Mouse (Mus musculus): Measurements from ENCODE around the gene Nfyc. TPM values are rescaled to one million over a fixed set of nuclear protein-coding genes. Genes with fewer than 3 reads are reported as not detected.

Nfyc gene
- polyA plus RNA-seq, 1 experiment from 2014 or later = 98.2 TPM

GRCm38 (mm10) chr4:120799680-120800166 lies 31.6 kb downstream of the Nfyc start:
- Histone ChIP-seq H3K9ac (no peak overlapping the region), H3K36me3 (ENCODE audit: poor library complexity, severe bottlenecking) (no peaks in the 10 kb centered on the region), H3K4me1 (peaks cover 5% of the 10 kb centered on the region; the same call in 1 of the 2 replicates), H3K4me2 (no peak overlapping the region), H3K27me3 (no peaks in the 10 kb centered on the region), H3K4me3 (no peak overlapping the region), H3K9me3 (replicated peaks) (no peaks in the 10 kb centered on the region), H3K27ac (no peak overlapping the region)
- 27% methylated on average over 2 of the region's 2 CpGs for WGBS
- ATAC-seq = no peak

GRCm38 (mm10) chr4:120797985-120798725 lies 33.2 kb downstream of the Nfyc start:
- no peaks in the 10 kb centered on the region for H3K36me3 ChIP-seq (ENCODE audit: poor library complexity, severe bottlenecking)
- peaks cover 8% of the 10 kb centered on the region; the same call in 1 of the 2 replicates for H3K4me1 ChIP-seq
- ATAC-seq = no peak
- no peak overlapping the region for H3K9ac ChIP-seq
- no peaks in the 10 kb centered on the region for H3K27me3 ChIP-seq
- no peak overlapping the region for H3K4me3 ChIP-seq
- H3K4me2 ChIP-seq = no peak overlapping the region
- no peaks in the 10 kb centered on the region for H3K9me3 ChIP-seq (replicated peaks)
- WGBS = 92% methylated on average over 5 of the region's 5 CpGs
- H3K27ac ChIP-seq = no peak overlapping the region

GRCm38 (mm10) chr4:120796687-120797086 lies 34.7 kb downstream of the Nfyc start:
- no peak overlapping the region for H3K27ac ChIP-seq
- no peaks in the 10 kb centered on the region for H3K36me3 ChIP-seq (ENCODE audit: poor library complexity, severe bottlenecking)
- H3K4me3 ChIP-seq = no peak overlapping the region
- H3K27me3 ChIP-seq = no peaks in the 10 kb centered on the region
- no peak overlapping the region for H3K4me2 ChIP-seq
- H3K4me1 ChIP-seq = peaks cover 13% of the 10 kb centered on the region; the same call in 1 of the 2 replicates
- WGBS = 89% methylated on average over 2 of the region's 2 CpGs
- no peak for ATAC-seq
- H3K9ac ChIP-seq = no peak overlapping the region
- H3K9me3 ChIP-seq (replicated peaks) = no peaks in the 10 kb centered on the region

- WGBS = 100% methylated on average over 1 of the region's 1 CpGs
- peaks cover 13% of the 10 kb centered on the region; the same call in 1 of the 2 replicates for H3K4me1 ChIP-seq
- no peak for ATAC-seq
- H3K4me2 ChIP-seq = no peak overlapping the region
- H3K9ac ChIP-seq = no peak overlapping the region
- no peaks in the 10 kb centered on the region for H3K27me3 ChIP-seq
- H3K27ac ChIP-seq = no peak overlapping the region
- H3K36me3 ChIP-seq (ENCODE audit: poor library complexity, severe bottlenecking) = peaks cover under 1% of the 10 kb centered on the region; the same call in 1 of the 2 replicates
- H3K4me3 ChIP-seq = no peak overlapping the region
- no peaks in the 10 kb centered on the region for H3K9me3 ChIP-seq (replicated peaks)
These were observed 35.7 kb downstream of the Nfyc start for GRCm38 (mm10) chr4:120795646-120796045.

GRCm38 (mm10) chr4:120792918-120793317 lies 38.5 kb downstream of the Nfyc start:
- WGBS = 80% methylated on average over 2 of the region's 2 CpGs
- Histone ChIP-seq H3K4me1 (peaks cover 8% of the 10 kb centered on the region; the same call in 1 of the 2 replicates), H3K27me3 (no peaks in the 10 kb centered on the region), H3K36me3 (ENCODE audit: poor library complexity, severe bottlenecking) (peaks cover 27% of the 10 kb centered on the region), H3K4me3 (no peak overlapping the region), H3K9me3 (replicated peaks) (no peaks in the 10 kb centered on the region), H3K9ac (no peak overlapping the region), H3K27ac (no peak overlapping the region), H3K4me2 (no peak overlapping the region)
- no peak for ATAC-seq

- Histone ChIP-seq H3K4me1 (peaks cover 8% of the 10 kb centered on the region; the same call in 1 of the 2 replicates), H3K27ac (no peak overlapping the region), H3K9ac (no peak overlapping the region), H3K27me3 (no peaks in the 10 kb centered on the region), H3K4me2 (no peak overlapping the region), H3K4me3 (no peak overlapping the region), H3K36me3 (ENCODE audit: poor library complexity, severe bottlenecking) (peaks cover 50% of the 10 kb centered on the region), H3K9me3 (replicated peaks) (no peaks in the 10 kb centered on the region)
- ATAC-seq = no peak
- 92% methylated on average over 4 of the region's 4 CpGs for WGBS
These were observed 41.3 kb downstream of the Nfyc start for GRCm38 (mm10) chr4:120790027-120790426.

- Histone ChIP-seq H3K4me1 (no peaks in the 10 kb centered on the region), H3K27ac (no peak overlapping the region), H3K9ac (no peak overlapping the region), H3K27me3 (peaks cover 17% of the 10 kb centered on the region), H3K9me3 (replicated peaks) (no peaks in the 10 kb centered on the region), H3K4me2 (no peak overlapping the region), H3K4me3 (no peak overlapping the region), H3K36me3 (ENCODE audit: poor library complexity, severe bottlenecking) (peaks cover 40% of the 10 kb centered on the region)
- WGBS = 37% methylated on average over 5 of the region's 5 CpGs
- ATAC-seq = no peak
These were observed 75.6 kb downstream of the Nfyc start for GRCm38 (mm10) chr4:120755801-120756200.

- H3K4me2 ChIP-seq = no peak overlapping the region
- H3K9ac ChIP-seq = no peak overlapping the region
- H3K27me3 ChIP-seq = peaks cover 20% of the 10 kb centered on the region
- H3K4me3 ChIP-seq = no peak overlapping the region
- H3K27ac ChIP-seq = no peak overlapping the region
- ATAC-seq = peak; percentile 59
- H3K36me3 ChIP-seq (ENCODE audit: poor library complexity, severe bottlenecking) = peaks cover 35% of the 10 kb centered on the region
- H3K4me1 ChIP-seq = no peaks in the 10 kb centered on the region
- no peaks in the 10 kb centered on the region for H3K9me3 ChIP-seq (replicated peaks)
- WGBS = 0% methylated on average over 1 of the region's 1 CpGs
These were observed 76.1 kb downstream of the Nfyc start for GRCm38 (mm10) chr4:120755299-120755698.

GRCm38 (mm10) chr4:120749601-120750000 lies 81.8 kb downstream of the Nfyc start:
- H3K27ac ChIP-seq = no peak overlapping the region
- no peak overlapping the region for H3K4me2 ChIP-seq
- no peak for ATAC-seq
- H3K36me3 ChIP-seq (ENCODE audit: poor library complexity, severe bottlenecking) = no peaks in the 10 kb centered on the region
- no peak overlapping the region for H3K4me3 ChIP-seq
- WGBS = 13% methylated on average over 2 of the region's 2 CpGs
- H3K27me3 ChIP-seq = peaks cover 77% of the 10 kb centered on the region
- H3K9me3 ChIP-seq (replicated peaks) = no peaks in the 10 kb centered on the region
- H3K9ac ChIP-seq = no peak overlapping the region
- H3K4me1 ChIP-seq = peaks cover 24% of the 10 kb centered on the region

GRCm38 (mm10) chr4:120747941-120748866 lies 83.2 kb downstream of the Nfyc start, which contains the start of gene Kcnq4:
Kcnq4 (minus strand) TSS chr4:120748612.
- Histone ChIP-seq H3K27ac (no peak within 1 kb of the TSS), H3K36me3 (ENCODE audit: poor library complexity, severe bottlenecking) (no peaks in the 10 kb centered on the region), H3K4me1 (peaks cover 24% of the 10 kb centered on the region), H3K9me3 (replicated peaks) (no peaks in the 10 kb centered on the region), H3K4me3 (peak within 1 kb of the TSS; percentile 66), H3K9ac (peak within 1 kb of the TSS; percentile 72), H3K4me2 (peak within 1 kb of the TSS; percentile 100), H3K27me3 (peaks cover 80% of the 10 kb centered on the region)
- ATAC-seq = 0 out of 2 replicates have a peak, but pooled peaks have one; percentile 4
- 4% methylated on average over 42 of the region's 42 CpGs for WGBS

- H3K27ac ChIP-seq = no peak overlapping the region
These were observed 84.1 kb downstream of the Nfyc start for GRCm38 (mm10) chr4:120747243-120747792.

More at GRCm38 (mm10) chr4:120747243-120747792, 84.1 kb downstream of the Nfyc start:
- ATAC-seq = peak; percentile 53
- Histone ChIP-seq H3K27me3 (peaks cover 78% of the 10 kb centered on the region), H3K9me3 (replicated peaks) (no peaks in the 10 kb centered on the region), H3K4me1 (peaks cover 24% of the 10 kb centered on the region), H3K4me3 (peak overlapping the region; percentile 66), H3K9ac (peak overlapping the region; percentile 72), H3K4me2 (peak overlapping the region; percentile 100), H3K36me3 (ENCODE audit: poor library complexity, severe bottlenecking) (no peaks in the 10 kb centered on the region)
- under 1% methylated on average over 64 of the region's 75 CpGs for WGBS
